Mouse (Mus musculus): ENCODE results near the gene Arf4. TPM values are rescaled to one million over a fixed set of nuclear protein-coding genes. Genes with fewer than 3 reads are reported as not detected.
"Not testable (repeated sequence)": the region's sequence is repeated elsewhere in the genome, so short reads cannot be mapped to it uniquely, and the experiment has no call there.

Arf4 gene
- polyA plus RNA-seq, 1 experiment from 2014 or later: 391 TPM

- Histone ChIP-seq H3K4me3 (no peak overlapping the region), H3K4me2 (peak overlapping the region; percentile 21; the same call in 1 of the 2 replicates), H3K36me3 (no peaks in the 10 kb centered on the region), H3K9me3 (replicated peaks) (no peaks in the 10 kb centered on the region), H3K9ac (no peak overlapping the region), H3K27me3 (no peaks in the 10 kb centered on the region), H3K4me1 (replicated peaks) (no peaks in the 10 kb centered on the region; the same call in 1 of the 2 replicates), H3K27ac (peak overlapping the region; percentile 88)
- WGBS: 21% methylated on average over 2 of the region's 2 CpGs
- ATAC-seq (replicated peaks; ENCODE audit: insufficient number of reproducible peaks, insufficient read depth, low FRiP score, low read depth): peak; percentile 85
Observed at GRCm38 (mm10) chr14:26690727-26691126, 52.9 kb downstream of the Arf4 start.

GRCm38 (mm10) chr14:26691363-26691762, 53.5 kb downstream of the Arf4 start:
- no peak for ATAC-seq (replicated peaks; ENCODE audit: insufficient number of reproducible peaks, insufficient read depth, low FRiP score, low read depth)
- WGBS: 38% methylated on average over 2 of the region's 2 CpGs

DNA sequence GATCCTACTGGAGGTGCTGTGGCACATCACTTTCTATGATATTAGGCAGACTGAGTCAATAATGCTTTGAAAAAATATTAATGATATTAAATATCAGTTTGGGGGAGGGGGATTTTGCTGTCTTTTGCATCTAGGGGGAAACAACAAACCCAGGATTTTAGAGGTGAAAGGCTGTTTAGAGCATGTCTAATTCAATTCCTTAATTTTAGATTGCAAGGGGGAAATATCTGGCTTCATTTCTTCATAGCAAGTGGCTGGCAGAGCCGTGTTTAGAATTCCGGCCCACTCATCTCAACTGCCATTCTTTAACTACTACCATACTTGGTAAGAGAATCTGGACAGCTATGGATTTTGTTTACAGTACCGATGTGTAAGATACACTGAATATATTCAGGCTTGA, 55.1 kb downstream of the Arf4 start, which contains the start of gene Dnah12:
Dnah12 (plus strand) TSS at position 301 of the 400 bp plus-strand sequence.
- H3K9ac ChIP-seq: no peak within 1 kb of the TSS

More at GRCm38 (mm10) chr14:26691363-26691762, 53.5 kb downstream of the Arf4 start:
- Histone ChIP-seq H3K4me1 (replicated peaks) (no peaks in the 10 kb centered on the region; the same call in 1 of the 2 replicates), H3K4me3 (no peak overlapping the region), H3K27me3 (no peaks in the 10 kb centered on the region), H3K9ac (no peak overlapping the region), H3K4me2 (no peak overlapping the region), H3K9me3 (replicated peaks) (no peaks in the 10 kb centered on the region), H3K36me3 (no peaks in the 10 kb centered on the region), H3K27ac (peak overlapping the region; percentile 88)

GRCm38 (mm10) chr14:26697912-26698311, 60.0 kb downstream of the Arf4 start:
- H3K36me3 ChIP-seq: no peaks in the 10 kb centered on the region
- H3K4me3 ChIP-seq: no peak overlapping the region
- H3K27ac ChIP-seq: no peak overlapping the region
- H3K27me3 ChIP-seq: no peaks in the 10 kb centered on the region
- H3K9me3 ChIP-seq (replicated peaks): no peaks in the 10 kb centered on the region
- H3K4me1 ChIP-seq (replicated peaks): no peaks in the 10 kb centered on the region
- no peak for ATAC-seq (replicated peaks; ENCODE audit: insufficient number of reproducible peaks, insufficient read depth, low FRiP score, low read depth)
- H3K4me2 ChIP-seq: no peak overlapping the region
- H3K9ac ChIP-seq: no peak overlapping the region

More for the DNA sequence above, 55.1 kb downstream of the Arf4 start, which contains the start of gene Dnah12:
- Histone ChIP-seq H3K9me3 (replicated peaks) (no peaks in the 10 kb centered on the region), H3K4me2 (no peak within 1 kb of the TSS), H3K27me3 (no peaks in the 10 kb centered on the region), H3K4me3 (no peak within 1 kb of the TSS), H3K27ac (no peak within 1 kb of the TSS), H3K4me1 (replicated peaks) (no peaks in the 10 kb centered on the region; the same call in 1 of the 2 replicates), H3K36me3 (no peaks in the 10 kb centered on the region)
- 83% methylated on average over 3 of the region's 3 CpGs for WGBS
- no peak for ATAC-seq (replicated peaks; ENCODE audit: insufficient number of reproducible peaks, insufficient read depth, low FRiP score, low read depth)

DNA sequence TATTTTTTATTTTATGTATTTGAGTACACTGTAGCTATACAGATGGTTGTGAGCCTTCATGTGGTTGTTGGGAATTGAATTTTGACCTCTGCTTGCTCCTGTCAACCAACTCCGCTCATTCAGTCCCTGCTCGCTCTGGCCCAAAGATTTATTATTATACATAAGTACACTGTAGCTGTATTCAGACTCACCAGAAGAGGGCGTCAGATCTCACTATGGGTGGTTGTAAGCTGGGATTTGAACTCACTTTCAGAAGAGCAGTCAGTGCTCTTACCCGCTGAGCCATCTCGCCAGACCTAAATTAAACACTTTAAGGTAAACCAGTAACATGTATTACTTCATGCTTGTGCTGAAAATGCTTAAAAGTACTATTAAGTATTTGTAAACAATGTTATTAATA, 67.4 kb downstream of the Arf4 start:
- H3K4me3 ChIP-seq; H3K9me3 ChIP-seq (replicated peaks); ATAC-seq (replicated peaks; ENCODE audit: insufficient number of reproducible peaks, insufficient read depth, low FRiP score, low read depth); H3K4me2 ChIP-seq; H3K36me3 ChIP-seq; H3K9ac ChIP-seq; H3K27me3 ChIP-seq; H3K4me1 ChIP-seq (replicated peaks); H3K27ac ChIP-seq: not testable (repeated sequence)
- 82% methylated on average over 5 of the region's 5 CpGs for WGBS

Small RNA genes within 50 kb of the gene (microRNA-seq; reads per million reads assigned to microRNA genes)
- gene Mir7672: not detected

Other genes starting within 250 kb of the Arf4 start
- 111 and 141 TPM in 2 replicates for gene Slmap, start 103.1 kb upstream of the Arf4 start, polyA plus RNA-seq (2015; fragmentation: Nextera tagmentation; extraction: Ambion mirVana)
- gene Dennd6a, start 64.2 kb upstream of the Arf4 start, polyA plus RNA-seq (2015; fragmentation: Nextera tagmentation; extraction: Ambion mirVana): 20.3 and 21.7 TPM in 2 replicates
- gene Pde12, start 31.8 kb downstream of the Arf4 start, polyA plus RNA-seq (2015; fragmentation: Nextera tagmentation; extraction: Ambion mirVana): 7.1 and 8.0 TPM in 2 replicates
- 0.09 TPM in 2 replicates for gene Dnah12, start 55.2 kb downstream of the Arf4 start, polyA plus RNA-seq (2015; fragmentation: Nextera tagmentation; extraction: Ambion mirVana)